ENCODE assay signal across 11 mouse cellular contexts in genomic region chr11:50215633-50216032, GRCm38 (mm10). TPM values are rescaled to one million over a fixed set of nuclear protein-coding genes. Genes with fewer than 3 reads are reported as not detected.
DNase-seq lines count a peak whose midpoint lies in the region; ATAC-seq and TF ChIP-seq lines count a peak whose summit lies in the region.
"Had no signal": no experiment of that assay in that cellular context is flagged by ENCODE, and none has a peak within 500 bp of the region (broad histone marks: within the 10 kb centered on the region; RNA-seq: fewer than 3 reads in every experiment).

No protein-coding gene starts in this region.

- ATAC-seq in embryonic facial prominence, embryonic 13.5 days (ENCODE audit: insufficient number of reproducible peaks, insufficient read depth, low FRiP score, low TSS enrichment, low read depth), result no peak
- peak; percentile 18; the same call in 1 of the 2 replicates for ATAC-seq in liver, embryonic 13.5 days (ENCODE audit: low read depth)
- ATAC-seq: activated CD4-positive, CD25-positive, alpha-beta regulatory T cell, adult 4 months; forebrain, postnatal 0 days had no signal

- WGBS in heart, embryonic 10.5 days, result 14% methylated on average over 9 of the region's 9 CpGs
- 19% methylated on average over 9 of the region's 9 CpGs for WGBS in embryonic facial prominence, embryonic 13.5 days
- 45% methylated on average over 9 of the region's 9 CpGs for WGBS in liver, embryonic 13.5 days (ENCODE audit: insufficient replicate concordance)

- TF ChIP-seq CTCF in layer of hippocampus, adult 2 months (conservative IDR thresholded peaks at IDR 0.05), result no peak

- H3K4me3 ChIP-seq in heart, embryonic 10.5 days, result peak overlapping the region; percentile 27; the same call in 1 of the 2 replicates
- peak overlapping the region; percentile 1; the same call in 1 of the 2 replicates for H3K4me3 ChIP-seq in layer of hippocampus, adult 2 months
- H3K4me3 ChIP-seq in embryonic facial prominence, embryonic 13.5 days, result no peak overlapping the region
- no peak overlapping the region for H3K4me3 ChIP-seq in liver, embryonic 13.5 days (replicated peaks)

- no peak overlapping the region for H3K4me2 ChIP-seq in embryonic facial prominence, embryonic 13.5 days
- H3K4me2 ChIP-seq in liver, embryonic 13.5 days, result peak overlapping the region; percentile 15; the same call in 1 of the 2 replicates

- no peaks in the 10 kb centered on the region for H3K27me3 ChIP-seq in heart, embryonic 10.5 days (ENCODE audit: insufficient read depth, poor library complexity, severe bottlenecking)
- H3K27me3 ChIP-seq in embryonic facial prominence, embryonic 13.5 days, result no peaks in the 10 kb centered on the region
- no peaks in the 10 kb centered on the region for H3K27me3 ChIP-seq in liver, embryonic 13.5 days

- no peak overlapping the region for H3K27ac ChIP-seq in heart, embryonic 10.5 days
- peak overlapping the region; percentile 21 for H3K27ac ChIP-seq in layer of hippocampus, adult 2 months
- no peak overlapping the region for H3K27ac ChIP-seq in embryonic facial prominence, embryonic 13.5 days
- H3K27ac ChIP-seq in liver, embryonic 13.5 days, result peak overlapping the region; percentile 65
- H3K27ac ChIP-seq: macrophage had no signal

- 0 out of 2 replicates have a peak overlapping the region, but pooled peaks have one; percentile 6 for H3K9ac ChIP-seq in embryonic facial prominence, embryonic 13.5 days
- no peak overlapping the region; the same call in 1 of the 2 replicates for H3K9ac ChIP-seq in liver, embryonic 13.5 days
- H3K9ac ChIP-seq: forebrain, postnatal 0 days had no signal

- no peaks in the 10 kb centered on the region for H3K9me3 ChIP-seq in heart, embryonic 10.5 days
- no peaks in the 10 kb centered on the region for H3K9me3 ChIP-seq in embryonic facial prominence, embryonic 13.5 days
- H3K9me3 ChIP-seq in liver, embryonic 13.5 days (replicated peaks), result no peaks in the 10 kb centered on the region

- peaks cover 49% of the 10 kb centered on the region for H3K4me1 ChIP-seq in heart, embryonic 10.5 days
- H3K4me1 ChIP-seq in embryonic facial prominence, embryonic 13.5 days, result peaks cover 27% of the 10 kb centered on the region
- H3K4me1 ChIP-seq in liver, embryonic 13.5 days (replicated peaks), result peaks cover 90% of the 10 kb centered on the region

- no peaks in the 10 kb centered on the region for H3K36me3 ChIP-seq in heart, embryonic 10.5 days
- H3K36me3 ChIP-seq in embryonic facial prominence, embryonic 13.5 days, result no peaks in the 10 kb centered on the region
- H3K36me3 ChIP-seq in liver, embryonic 13.5 days, result 0 out of 2 replicates have a peak, but pooled peaks cover 1% of the 10 kb centered on the region

- DNase-seq in heart, embryonic 10.5 days (ENCODE audit: low spot score), result no peak
- DNase-seq in heart, postnatal 4 days, result no peak
- no peak for DNase-seq in layer of hippocampus, adult 2 months (ENCODE audit: low spot score in 2 of 2)
- DNase-seq in layer of hippocampus, adult 18-20 months (ENCODE audit: low spot score in 2 of 2), result no peak
- no peak for DNase-seq in liver, embryonic 13.5 days
- no peak for DNase-seq in T-cell, adult 2 months (ENCODE audit: low spot score)
- DNase-seq in gastrocnemius, postnatal 36 days, result no peak
- DNase-seq: forebrain, postnatal 0 days had no signal

- intact Hi-C loops in gastrocnemius, postnatal 36 days (cut with DNase I), result no loop called here

RNA-seq across cellular contexts. Expression of gene Mgat4b, which starts 4.9 kb away (rescaled TPM):
- 17.3 and 20.1 TPM in 2 replicates for polyA plus RNA-seq in heart, embryonic 10.5 days (2016; fragmentation: Nextera tagmentation; extraction: Ambion mirVana)
- 100 to 1,000 TPM; 117 to 120 TPM for total RNA-seq in heart, postnatal 4 days (2021)
- 10 to 100 TPM; 91.2 to 93.0 TPM for total RNA-seq in layer of hippocampus, adult 2 months (2021)
- 10 to 100 TPM; 80.7 to 84.1 TPM for total RNA-seq in layer of hippocampus, adult 18-20 months (2021)
- polyA plus RNA-seq in embryonic facial prominence, embryonic 13.5 days (2015; fragmentation: Nextera tagmentation; extraction: Ambion mirVana), result 15.8 and 21.5 TPM in 2 replicates
- 11.4 and 12.1 TPM in 2 replicates for polyA plus RNA-seq in liver, embryonic 13.5 days (2015; fragmentation: Nextera tagmentation; extraction: Ambion mirVana)
- 10 to 100 TPM; 35.7 to 35.8 TPM for total RNA-seq in gastrocnemius, postnatal 36 days (2021)

RNA-seq across cellular contexts. Expression of gene Sqstm1, which starts 5.0 kb away (rescaled TPM):
- polyA plus RNA-seq in heart, embryonic 10.5 days (2016; fragmentation: Nextera tagmentation; extraction: Ambion mirVana), result 193 TPM in 2 replicates
- 100 to 1,000 TPM; 178 to 180 TPM for total RNA-seq in heart, postnatal 4 days (2021)
- total RNA-seq in layer of hippocampus, adult 2 months (2021), result 100 to 1,000 TPM; 444 to 465 TPM
- 100 to 1,000 TPM; 486 to 498 TPM for total RNA-seq in layer of hippocampus, adult 18-20 months (2021)
- polyA plus RNA-seq in embryonic facial prominence, embryonic 13.5 days (2015; fragmentation: Nextera tagmentation; extraction: Ambion mirVana), result 193 and 206 TPM in 2 replicates
- 132 and 133 TPM in 2 replicates for polyA plus RNA-seq in liver, embryonic 13.5 days (2015; fragmentation: Nextera tagmentation; extraction: Ambion mirVana)
- 100 to 1,000 TPM; 421 to 471 TPM for total RNA-seq in gastrocnemius, postnatal 36 days (2021)

RNA-seq across cellular contexts. Expression of gene Ltc4s, which starts 22.8 kb away (rescaled TPM):
- 0.42 and 0.60 TPM in 2 replicates for polyA plus RNA-seq in heart, embryonic 10.5 days (2016; fragmentation: Nextera tagmentation; extraction: Ambion mirVana)
- 1 to 10 TPM; 2.0 to 2.7 TPM for total RNA-seq in heart, postnatal 4 days (2021)
- total RNA-seq in layer of hippocampus, adult 2 months (2021), result 1 to 10 TPM; 6.8 to 9.3 TPM
- 1 to 10 TPM; 6.8 to 7.1 TPM for total RNA-seq in layer of hippocampus, adult 18-20 months (2021)
- polyA plus RNA-seq in embryonic facial prominence, embryonic 13.5 days (2015; fragmentation: Nextera tagmentation; extraction: Ambion mirVana), result 1.7 and 1.8 TPM in 2 replicates
- 0.49 and 0.99 TPM in 2 replicates for polyA plus RNA-seq in liver, embryonic 13.5 days (2015; fragmentation: Nextera tagmentation; extraction: Ambion mirVana)
- total RNA-seq in gastrocnemius, postnatal 36 days (2021), result 1 to 10 TPM; 1.4 to 1.9 TPM
- polyA plus RNA-seq: activated CD4-positive, CD25-positive, alpha-beta regulatory T cell, adult 4 months had no signal

RNA-seq across cellular contexts. Expression of gene Mrnip, which starts 41.4 kb away (rescaled TPM):
- polyA plus RNA-seq in heart, embryonic 10.5 days (2016; fragmentation: Nextera tagmentation; extraction: Ambion mirVana), result 15.6 and 21.7 TPM in 2 replicates
- 1 to 10 TPM; 7.7 to 8.0 TPM for total RNA-seq in heart, postnatal 4 days (2021)
- 10 to 100 TPM; 12.7 to 15.8 TPM for total RNA-seq in layer of hippocampus, adult 2 months (2021)
- 10 to 100 TPM; 14.1 to 15.7 TPM for total RNA-seq in layer of hippocampus, adult 18-20 months (2021)
- polyA plus RNA-seq in embryonic facial prominence, embryonic 13.5 days (2015; fragmentation: Nextera tagmentation; extraction: Ambion mirVana), result 18.0 and 22.9 TPM in 2 replicates
- polyA plus RNA-seq in liver, embryonic 13.5 days (2015; fragmentation: Nextera tagmentation; extraction: Ambion mirVana), result 8.1 and 8.5 TPM in 2 replicates
- 1 to 10 TPM; 2.4 to 2.6 TPM for total RNA-seq in gastrocnemius, postnatal 36 days (2021)

Comparison
In these comparisons a context has a peak if more than half of its experiments do, and no peak if none do; other contexts are left out.
1. H3K27ac ChIP-seq: peak in layer of hippocampus, adult 2 months (single experiment) and liver, embryonic 13.5 days (single experiment); none in heart, embryonic 10.5 days (single experiment) and embryonic facial prominence, embryonic 13.5 days (single experiment).
2. H3K4me3 ChIP-seq: peak in heart, embryonic 10.5 days (single experiment) and layer of hippocampus, adult 2 months (single experiment); none in embryonic facial prominence, embryonic 13.5 days (single experiment) and liver, embryonic 13.5 days (single experiment).